37 mouse cellular contexts compared by ENCODE assay signal in the genomic region with DNA sequence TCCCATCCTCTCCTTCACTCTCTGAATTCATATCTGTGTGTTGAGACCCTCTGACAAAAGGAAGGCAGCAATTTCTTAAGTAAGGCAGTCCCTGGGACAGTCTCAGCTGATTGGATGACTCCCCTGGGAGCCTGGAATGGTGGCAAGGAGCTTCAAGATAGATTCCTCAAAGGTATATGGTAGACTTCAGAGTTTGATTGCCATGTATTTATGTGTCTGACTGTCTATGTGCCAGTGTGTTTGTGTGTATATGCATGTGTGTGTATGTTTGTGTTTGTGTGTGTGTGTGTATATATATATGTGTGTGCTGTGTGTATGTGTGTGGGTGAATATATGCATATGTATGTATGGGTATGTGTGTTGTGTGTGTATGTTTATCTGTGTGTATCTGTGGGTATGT. TPM values are rescaled to one million over a fixed set of nuclear protein-coding genes. Genes with fewer than 3 reads are reported as not detected.
DNase-seq lines count a peak whose midpoint lies in the region; ATAC-seq and TF ChIP-seq lines count a peak whose summit lies in the region.
"Had no signal": no experiment of that assay in that cellular context is flagged by ENCODE, and none has a peak within 500 bp of the region (broad histone marks: within the 10 kb centered on the region; RNA-seq: fewer than 3 reads in every experiment).

No protein-coding gene starts in this region.

- H3K9ac ChIP-seq in heart, embryonic 11.5 days (ENCODE audit: low read depth, low read length) = no peak overlapping the region
- H3K9ac ChIP-seq in hindbrain, embryonic 11.5 days (ENCODE audit: low read depth, low read length) = no peak overlapping the region
- no peak overlapping the region for H3K9ac ChIP-seq in hindbrain, embryonic 16.5 days (ENCODE audit: low read depth, low read length)
- H3K9ac ChIP-seq in midbrain, embryonic 11.5 days (ENCODE audit: low read length) = no peak overlapping the region
- no peak overlapping the region for H3K9ac ChIP-seq in midbrain, embryonic 13.5 days (replicated peaks)
- H3K9ac ChIP-seq: forebrain, embryonic 13.5 days; hindbrain, embryonic 15.5 days; limb, embryonic 13.5 days; liver, embryonic 13.5 days; midbrain, embryonic 15.5 days; neural tube, embryonic 15.5 days had no signal

- ATAC-seq in heart, embryonic 11.5 days (replicated peaks; ENCODE audit: insufficient number of reproducible peaks, low FRiP score, low TSS enrichment) = 0 out of 2 replicates have a peak, but pooled peaks have one; percentile 18
- ATAC-seq in hindbrain, embryonic 11.5 days (ENCODE audit: low FRiP score) = 0 out of 2 replicates have a peak, but pooled peaks have one; percentile 12
- no peak for ATAC-seq in hindbrain, embryonic 16.5 days
- no peak for ATAC-seq in midbrain, embryonic 11.5 days (ENCODE audit: low FRiP score)
- no peak for ATAC-seq in midbrain, embryonic 13.5 days
- ATAC-seq: forebrain, embryonic 13.5 days; midbrain, embryonic 15.5 days had no signal

- peaks cover 41% of the 10 kb centered on the region for H3K4me1 ChIP-seq in heart, embryonic 11.5 days (ENCODE audit: control insufficient read depth, insufficient read depth, low read length)
- H3K4me1 ChIP-seq in hindbrain, embryonic 11.5 days (replicated peaks; ENCODE audit: control insufficient read depth, insufficient read depth, low read length) = no peaks in the 10 kb centered on the region
- peaks cover 2% of the 10 kb centered on the region for H3K4me1 ChIP-seq in hindbrain, embryonic 16.5 days (ENCODE audit: control insufficient read depth, insufficient read depth, low read depth, low read length)
- H3K4me1 ChIP-seq in midbrain, embryonic 11.5 days (ENCODE audit: control insufficient read depth, insufficient read depth, low read length) = peaks cover 8% of the 10 kb centered on the region; the same call in 1 of the 2 replicates
- H3K4me1 ChIP-seq in midbrain, embryonic 13.5 days (replicated peaks) = peaks cover 36% of the 10 kb centered on the region

- intact Hi-C loops in heart, postnatal 25 days (cut with DNase I) = no loop called here
- intact Hi-C loops in gastrocnemius, adult 2 months (cut with DNase I) = no loop called here

- TF ChIP-seq CTCF in gastrocnemius, adult 2 months (IDR thresholded peaks at IDR 0.05) = no peak

- H3K4me2 ChIP-seq in heart, embryonic 11.5 days = no peak overlapping the region
- H3K4me2 ChIP-seq in hindbrain, embryonic 11.5 days (replicated peaks; ENCODE audit: low read depth, low read length) = no peak overlapping the region
- no peak overlapping the region for H3K4me2 ChIP-seq in hindbrain, embryonic 16.5 days (ENCODE audit: low read length)
- no peak overlapping the region for H3K4me2 ChIP-seq in midbrain, embryonic 11.5 days
- H3K4me2 ChIP-seq in midbrain, embryonic 13.5 days (replicated peaks) = no peak overlapping the region
- H3K4me2 ChIP-seq: forebrain, embryonic 13.5 days; hindbrain, embryonic 15.5 days; limb, embryonic 13.5 days; liver, embryonic 13.5 days; midbrain, embryonic 15.5 days; neural tube, embryonic 15.5 days had no signal

- H3K27ac ChIP-seq in heart, embryonic 11.5 days (ENCODE audit: low read depth, low read length) = peak overlapping the region; percentile 72
- no peak overlapping the region for H3K27ac ChIP-seq in hindbrain, embryonic 11.5 days (ENCODE audit: low read depth, low read length)
- H3K27ac ChIP-seq in hindbrain, embryonic 16.5 days (ENCODE audit: low read depth, low read length) = no peak overlapping the region
- no peak overlapping the region for H3K27ac ChIP-seq in midbrain, embryonic 11.5 days (ENCODE audit: low read depth, low read length)
- H3K27ac ChIP-seq in midbrain, embryonic 13.5 days = no peak overlapping the region
- no peak overlapping the region for H3K27ac ChIP-seq in gastrocnemius, adult 2 months
- H3K27ac ChIP-seq: forebrain, embryonic 13.5 days; hindbrain, embryonic 15.5 days; kidney, postnatal 0 days; limb, embryonic 13.5 days; liver, embryonic 13.5 days; midbrain, embryonic 15.5 days; neural tube, embryonic 15.5 days had no signal

- H3K27me3 ChIP-seq in heart, embryonic 11.5 days (ENCODE audit: control insufficient read depth, insufficient read depth, low read length) = no peaks in the 10 kb centered on the region
- no peaks in the 10 kb centered on the region for H3K27me3 ChIP-seq in hindbrain, embryonic 11.5 days (ENCODE audit: control insufficient read depth, insufficient read depth, low read length)
- no peaks in the 10 kb centered on the region for H3K27me3 ChIP-seq in hindbrain, embryonic 16.5 days (replicated peaks; ENCODE audit: control insufficient read depth, insufficient read depth, low read length)
- H3K27me3 ChIP-seq in midbrain, embryonic 11.5 days (ENCODE audit: control insufficient read depth, insufficient read depth, low read length) = no peaks in the 10 kb centered on the region
- no peaks in the 10 kb centered on the region for H3K27me3 ChIP-seq in midbrain, embryonic 13.5 days
- H3K27me3 ChIP-seq: forebrain, embryonic 13.5 days; hindbrain, embryonic 15.5 days; limb, embryonic 13.5 days; liver, embryonic 13.5 days; midbrain, embryonic 15.5 days; neural tube, embryonic 15.5 days had no signal

- no peak for DNase-seq in heart, postnatal 25 days (ENCODE audit: low spot score)
- DNase-seq in hindbrain, embryonic 11.5 days (ENCODE audit: low spot score) = no peak
- peak; percentile 51 for DNase-seq in midbrain, embryonic 11.5 days (ENCODE audit: low spot score, missing footprints)
- DNase-seq in gastrocnemius, adult 2 months = no peak
- DNase-seq: cerebellum, adult 11 months; cerebellum, adult 9-10 months; cerebellum, postnatal 36 days; gastrocnemius, postnatal 25 days; kidney, adult 8-10 months; kidney, postnatal 4 days; liver, embryonic 13.5 days; retina, postnatal 1 day; right cerebral cortex, postnatal 14 days; thymus, postnatal 4 days had no signal

- H3K4me3 ChIP-seq in heart, embryonic 11.5 days (ENCODE audit: low read depth, low read length) = no peak overlapping the region
- no peak overlapping the region for H3K4me3 ChIP-seq in hindbrain, embryonic 11.5 days (ENCODE audit: low read depth, low read length)
- H3K4me3 ChIP-seq in hindbrain, embryonic 16.5 days (ENCODE audit: low read length) = no peak overlapping the region
- H3K4me3 ChIP-seq in midbrain, embryonic 11.5 days (ENCODE audit: low read depth, low read length) = no peak overlapping the region
- H3K4me3 ChIP-seq in midbrain, embryonic 13.5 days (replicated peaks) = no peak overlapping the region
- no peak overlapping the region for H3K4me3 ChIP-seq in gastrocnemius, adult 2 months
- H3K4me3 ChIP-seq: forebrain, embryonic 13.5 days; hindbrain, embryonic 15.5 days; limb, embryonic 13.5 days; liver, embryonic 13.5 days; midbrain, embryonic 15.5 days; neural tube, embryonic 15.5 days had no signal

- no peaks in the 10 kb centered on the region for H3K9me3 ChIP-seq in heart, embryonic 11.5 days (replicated peaks; ENCODE audit: control insufficient read depth, low read length)
- no peaks in the 10 kb centered on the region for H3K9me3 ChIP-seq in hindbrain, embryonic 11.5 days (ENCODE audit: control insufficient read depth, low read length)
- H3K9me3 ChIP-seq in hindbrain, embryonic 16.5 days (ENCODE audit: control insufficient read depth, low read length) = no peaks in the 10 kb centered on the region
- H3K9me3 ChIP-seq in midbrain, embryonic 11.5 days (ENCODE audit: control insufficient read depth, low read length) = no peaks in the 10 kb centered on the region
- H3K9me3 ChIP-seq in midbrain, embryonic 13.5 days = no peaks in the 10 kb centered on the region
- H3K9me3 ChIP-seq: forebrain, embryonic 13.5 days; hindbrain, embryonic 15.5 days; limb, embryonic 13.5 days; liver, embryonic 13.5 days; midbrain, embryonic 15.5 days; neural tube, embryonic 15.5 days had no signal

- H3K36me3 ChIP-seq in heart, embryonic 11.5 days (ENCODE audit: control insufficient read depth, insufficient read depth, low read length) = no peaks in the 10 kb centered on the region
- no peaks in the 10 kb centered on the region for H3K36me3 ChIP-seq in hindbrain, embryonic 11.5 days (ENCODE audit: control insufficient read depth, insufficient read depth, low read length)
- no peaks in the 10 kb centered on the region for H3K36me3 ChIP-seq in hindbrain, embryonic 16.5 days (ENCODE audit: control insufficient read depth, insufficient read depth, low read length)
- H3K36me3 ChIP-seq in midbrain, embryonic 11.5 days (ENCODE audit: control insufficient read depth, insufficient read depth, low read length) = no peaks in the 10 kb centered on the region
- H3K36me3 ChIP-seq in midbrain, embryonic 13.5 days = no peaks in the 10 kb centered on the region
- H3K36me3 ChIP-seq: hindbrain, embryonic 15.5 days; limb, embryonic 13.5 days; liver, embryonic 13.5 days; midbrain, embryonic 15.5 days; neural tube, embryonic 15.5 days had no signal

RNA-seq across cellular contexts. Expression of a gene that starts 15.8 kb away (rescaled TPM):
- polyA plus RNA-seq in heart, embryonic 11.5 days (2014; fragmentation: Nextera tagmentation; extraction: Ambion mirVana) = not detected in 2 replicates
- not detected for total RNA-seq in heart, postnatal 25 days (2021)
- not detected in 2 replicates for polyA plus RNA-seq in hindbrain, embryonic 11.5 days (2014; fragmentation: Nextera tagmentation; extraction: Ambion mirVana)
- not detected in 2 replicates for polyA plus RNA-seq in hindbrain, embryonic 16.5 days (2015; fragmentation: Nextera tagmentation; extraction: Ambion mirVana)
- polyA plus RNA-seq in midbrain, embryonic 11.5 days (2014; fragmentation: Nextera tagmentation; extraction: Ambion mirVana) = not detected in 2 replicates
- polyA plus RNA-seq in midbrain, embryonic 13.5 days (2015; fragmentation: Nextera tagmentation; extraction: Ambion mirVana) = not detected in 2 replicates
- not detected for total RNA-seq in gastrocnemius, adult 2 months (2021)
- total RNA-seq: adrenal gland, postnatal 14 days; gastrocnemius, postnatal 25 days; hematopoietic stem cell, adult 5-6 weeks; layer of hippocampus, adult 8-10 months; layer of hippocampus, postnatal 25 days; left cerebral cortex, adult 8-10 months; left cerebral cortex, postnatal 36 days; megakaryocyte, adult 5-6 weeks had no signal
- polyA plus RNA-seq: CD4-positive, CD25-positive, alpha-beta regulatory T cell, adult 4 months; embryonic facial prominence, embryonic 11.5 days; forebrain, embryonic 13.5 days; hindbrain, embryonic 15.5 days; intestine, embryonic 14.5 days; kidney, postnatal 0 days; limb, embryonic 13.5 days; liver, embryonic 13.5 days; midbrain, embryonic 15.5 days; neural tube, embryonic 15.5 days; small intestine, adult 2 months; stomach, embryonic 14.5 days; testis, adult 2 months; thymus, postnatal 0 days had no signal

Comparison
In these comparisons a context has a peak if more than half of its experiments do, and no peak if none do; other contexts are left out.
1. ATAC-seq: peak in heart, embryonic 11.5 days (single experiment) and hindbrain, embryonic 11.5 days (single experiment); none in hindbrain, embryonic 16.5 days (single experiment), midbrain, embryonic 11.5 days (single experiment) and midbrain, embryonic 13.5 days (single experiment).